Mouse (Mus musculus) left cerebral cortex, postnatal 36 days (tissue): ENCODE measurements around the gene Sall2. TPM values are rescaled to one million over a fixed set of nuclear protein-coding genes. Genes with fewer than 3 reads are reported as not detected.
"Not testable (repeated sequence)": the region's sequence is repeated elsewhere in the genome, so short reads cannot be mapped to it uniquely, and the experiment has no call there.

ENCODE experiments used
- DNase-seq, 2 experiments: peaks; one replicate each; pipeline ENCODE4 v3.0.0; 2021 to 2022; ENCODE audit warnings: low spot score in 2 of 2, mixed read lengths in 1 of 2
- intact Hi-C: fragments of 180-260 bp; cut with DNase I; formaldehyde crosslinking; loops from one replicate; pipeline ENCODE4 v1.15.1; 2025
- total RNA-seq, 2 experiments: library from RNA; stranded (reverse); gene quantifications; 2 replicates each; pipeline ENCODE4 v1.2.3; 2021

Sall2 gene
- total RNA-seq, result 10 to 100 TPM; 29.1 to 32.9 TPM

DNA sequence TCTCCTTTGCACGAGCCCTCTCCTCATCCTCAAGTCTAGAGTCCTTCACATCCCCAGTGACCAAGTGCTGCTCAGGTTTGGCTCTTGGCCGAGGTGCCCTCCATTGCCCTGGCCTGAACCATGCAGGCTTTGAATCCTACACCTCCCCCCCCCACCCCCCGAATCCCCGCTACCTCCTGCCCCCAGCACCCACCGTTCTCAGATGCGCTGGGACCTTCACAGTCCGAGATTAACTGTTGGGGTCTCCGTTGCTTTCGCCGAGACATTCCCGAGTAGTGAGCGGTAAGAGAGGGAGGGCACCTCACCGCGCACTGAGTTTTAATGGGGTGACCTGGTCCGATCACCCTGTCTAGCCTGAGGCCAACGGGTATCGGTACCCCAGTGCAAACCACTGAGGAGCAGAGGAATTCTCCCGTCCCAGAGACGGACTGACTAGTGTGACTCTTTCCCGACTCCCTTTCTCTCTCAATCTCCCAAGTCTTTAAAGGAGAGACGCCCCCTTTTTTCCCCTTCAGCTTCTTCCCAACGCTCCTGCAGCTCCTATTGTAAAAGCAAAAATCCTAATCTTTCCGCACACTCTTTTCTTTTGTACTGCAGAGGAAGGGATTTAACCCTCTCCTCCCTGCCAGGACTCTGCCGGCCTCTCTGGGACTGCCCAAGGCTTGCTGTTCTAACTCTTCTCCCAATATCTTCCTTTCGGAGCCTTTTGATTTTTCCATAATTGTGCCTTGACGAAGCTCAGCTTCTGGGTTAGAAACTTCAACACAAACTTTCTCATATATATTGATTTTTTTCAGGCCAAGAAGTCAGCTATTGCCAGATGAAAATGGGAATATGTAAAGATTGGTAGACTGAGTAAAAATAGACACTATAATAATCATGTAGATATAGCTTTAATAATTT, at the start of gene Sall2:
TSS of gene Sall2 (minus strand) at position 853 of the 903 bp plus-strand sequence.
- intact Hi-C loops, result no loop called here
- DNase-seq, result no peak

DNA sequence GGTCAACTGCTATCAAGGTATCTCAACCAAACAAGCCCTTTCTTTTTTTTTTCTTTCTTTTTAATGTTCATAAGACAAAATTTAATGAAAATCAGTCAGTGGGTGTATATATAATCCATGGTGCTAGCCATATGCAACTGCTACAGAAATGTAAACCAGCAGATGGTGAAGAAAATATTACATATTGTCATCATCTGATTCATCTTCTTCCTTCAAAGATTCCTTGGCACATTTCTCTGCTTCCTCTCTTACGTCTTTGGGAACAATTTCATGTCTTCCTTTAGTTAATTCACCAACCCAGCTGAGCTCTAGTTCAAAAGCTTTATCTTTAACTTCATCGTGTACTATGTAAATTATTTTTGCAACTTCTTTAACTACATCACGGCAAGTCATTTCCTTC, 40.2 kb upstream of the Sall2 start:
- no peak for DNase-seq
- intact Hi-C loops, result no loop called here

DNA sequence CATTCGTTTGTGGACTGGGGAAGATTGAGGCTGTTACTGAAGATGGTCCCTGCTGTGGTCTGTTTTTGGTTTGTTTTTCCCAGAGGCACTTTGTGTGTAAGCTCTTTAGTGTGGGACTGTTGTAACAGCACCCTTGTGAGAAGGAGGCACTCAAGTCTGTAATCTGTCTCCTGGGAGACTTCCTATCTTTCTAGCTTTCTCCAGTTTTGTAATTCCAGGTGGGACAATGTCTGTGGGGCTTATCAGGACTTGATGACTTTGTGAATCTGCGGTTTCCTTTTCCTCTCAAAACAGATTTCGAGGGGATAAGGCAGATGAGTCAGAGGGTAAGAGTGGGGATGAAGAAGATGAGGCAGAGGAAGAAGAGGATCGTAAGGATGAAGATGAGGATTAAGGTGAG, 27.7 kb upstream of the Sall2 start, which contains the start of gene Olfr1513:
TSS of gene Olfr1513 (minus strand) at position 101 of the 400 bp plus-strand sequence.
- no peak for DNase-seq
- intact Hi-C loops, result loop anchor here (1.0 kb wide), 1 partner anchor 22 kb away; no protein-coding TSS in a partner anchor

DNA sequence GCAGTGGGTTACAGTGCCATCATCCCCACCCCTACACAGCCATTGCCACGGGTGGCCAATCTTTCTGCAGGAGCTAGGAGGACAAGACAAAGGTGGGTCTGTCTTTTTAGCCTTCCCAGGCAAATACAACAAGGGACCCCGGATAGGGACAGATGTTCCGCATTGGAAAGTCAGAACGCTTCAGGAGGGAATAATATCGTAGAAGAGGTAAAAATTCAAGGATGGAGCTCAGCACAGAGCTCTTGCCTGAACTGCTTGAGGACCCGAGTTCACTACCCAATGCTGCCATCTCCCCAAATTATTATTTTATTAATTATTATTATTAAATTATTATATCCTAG, 10.9 kb upstream of the Sall2 start:
- intact Hi-C loops, result loop anchor here (2.0 kb wide), 2 partner anchors 35 to 45 kb away; partner anchors contain the start of gene Mettl3
- no peak for DNase-seq

DNA sequence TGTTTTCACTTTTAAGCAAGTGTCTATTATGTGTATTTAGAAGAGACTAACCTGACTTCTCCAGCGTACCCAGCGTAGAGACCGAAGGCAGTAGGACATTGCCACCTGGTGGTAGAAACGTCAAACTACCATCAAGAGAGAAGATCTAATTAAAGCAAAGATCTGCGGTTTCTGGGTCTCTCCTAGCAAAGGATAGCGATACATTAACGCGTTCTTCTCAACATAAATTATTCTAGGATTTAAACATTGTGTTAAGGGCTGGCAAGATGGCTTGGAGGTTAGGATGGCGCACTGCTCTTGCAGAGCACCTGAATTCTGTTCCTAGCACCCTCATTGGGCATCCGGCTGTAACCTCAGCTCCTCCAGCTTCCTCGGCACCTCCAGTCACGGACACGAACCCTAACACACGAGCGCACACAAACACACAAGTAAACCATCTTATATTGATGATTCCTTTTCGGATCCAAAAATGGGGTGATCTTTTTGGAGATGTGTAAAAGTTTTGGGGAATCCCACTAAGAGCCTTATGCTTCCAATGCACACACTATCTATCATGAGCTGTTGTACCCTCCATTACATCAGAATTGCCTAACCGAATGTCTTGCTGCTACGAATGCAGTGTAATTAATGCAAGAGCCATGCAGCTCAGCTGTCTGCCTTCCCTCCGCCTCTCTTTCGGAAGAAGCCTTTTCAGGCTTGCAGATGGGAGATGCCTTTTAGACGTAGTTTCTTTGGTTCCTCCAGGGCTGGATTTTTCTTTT, 10.4 kb upstream of the Sall2 start:
- DNase-seq, result peak; percentile 44 to 47
- intact Hi-C loops, result loop anchor here (2.0 kb wide), 2 partner anchors 34 to 44 kb away; partner anchors contain the start of gene Mettl3

DNA sequence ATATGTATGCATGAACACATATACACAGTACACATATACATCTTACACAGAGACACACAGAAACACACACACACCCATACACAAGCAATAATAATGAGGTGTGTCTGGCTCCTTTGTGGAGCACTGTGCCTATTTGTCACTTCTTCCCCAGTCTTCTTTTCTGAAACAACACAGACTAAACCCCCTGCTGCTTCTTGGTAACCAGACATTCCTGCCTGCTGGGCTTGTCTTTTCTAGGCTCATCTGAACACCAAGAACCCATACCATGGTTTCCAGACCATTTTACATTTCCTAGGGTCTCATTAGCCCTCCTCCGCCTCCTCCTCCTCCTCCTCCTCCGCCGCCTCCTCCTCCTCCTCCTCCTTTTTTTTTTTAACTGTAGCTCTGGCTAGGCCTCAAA, 3.6 kb upstream of the Sall2 start:
- DNase-seq, result no peak
- intact Hi-C loops, result no loop called here

DNA sequence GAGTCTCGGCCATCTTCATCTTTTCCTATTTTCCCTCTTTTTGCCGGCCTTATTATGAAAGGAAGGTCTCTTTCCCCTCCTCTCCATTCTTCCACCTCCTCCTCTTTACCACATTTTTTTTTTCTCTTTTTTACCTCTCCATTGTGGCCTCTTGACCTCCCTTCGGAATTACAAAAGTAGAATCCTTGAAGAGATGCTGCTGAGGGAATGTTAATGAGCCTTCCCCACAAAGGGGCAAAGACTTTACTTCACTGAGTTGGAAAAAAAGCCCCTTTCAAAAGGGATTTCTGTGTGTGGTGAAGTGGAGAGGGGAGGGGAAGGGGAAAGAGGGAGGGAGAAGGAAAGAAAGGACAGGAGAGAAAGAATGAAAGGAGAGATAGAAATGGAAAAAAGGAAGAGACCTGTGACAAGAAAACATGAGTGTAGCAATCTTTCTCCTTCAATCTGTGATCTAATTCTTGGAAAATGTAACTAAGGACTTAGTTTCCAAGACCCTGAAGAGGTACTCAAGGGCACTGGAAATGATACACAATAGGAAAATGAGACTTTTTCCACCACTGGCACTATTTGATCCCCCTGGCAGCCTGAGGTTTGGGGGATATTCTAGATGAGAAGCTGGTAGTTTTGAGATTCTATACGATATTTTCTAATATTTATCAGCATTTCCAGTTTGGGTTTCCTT, 2.6 kb upstream of the Sall2 start:
- no peak for DNase-seq
- intact Hi-C loops, result no loop called here

DNA sequence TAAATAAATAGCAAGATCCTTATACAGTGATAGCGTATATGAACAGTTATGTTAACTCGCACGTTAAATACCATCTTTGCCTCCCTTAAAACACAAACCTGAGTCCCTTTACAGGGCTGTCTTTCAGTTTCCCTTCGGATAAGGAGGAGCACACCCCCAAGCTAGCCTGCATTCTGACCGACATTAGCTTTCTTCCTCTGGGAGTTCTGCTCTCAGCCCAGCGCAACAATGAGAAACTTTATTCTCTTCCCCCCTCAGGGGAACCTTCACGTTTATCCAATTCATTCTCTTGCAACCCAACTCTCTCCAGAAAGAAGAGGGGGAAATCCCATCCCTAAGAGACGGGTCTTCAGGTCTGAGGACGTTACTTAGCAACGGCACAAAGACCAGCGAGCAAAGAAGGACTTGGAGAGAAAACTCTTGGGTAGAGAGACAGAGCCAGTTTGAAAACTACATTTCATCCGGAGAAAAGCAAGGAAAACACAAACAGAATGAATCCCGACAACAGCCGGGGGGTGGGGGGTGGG, 1.1 kb downstream of the Sall2 start:
- intact Hi-C loops, result no loop called here
- DNase-seq, result no peak

DNA sequence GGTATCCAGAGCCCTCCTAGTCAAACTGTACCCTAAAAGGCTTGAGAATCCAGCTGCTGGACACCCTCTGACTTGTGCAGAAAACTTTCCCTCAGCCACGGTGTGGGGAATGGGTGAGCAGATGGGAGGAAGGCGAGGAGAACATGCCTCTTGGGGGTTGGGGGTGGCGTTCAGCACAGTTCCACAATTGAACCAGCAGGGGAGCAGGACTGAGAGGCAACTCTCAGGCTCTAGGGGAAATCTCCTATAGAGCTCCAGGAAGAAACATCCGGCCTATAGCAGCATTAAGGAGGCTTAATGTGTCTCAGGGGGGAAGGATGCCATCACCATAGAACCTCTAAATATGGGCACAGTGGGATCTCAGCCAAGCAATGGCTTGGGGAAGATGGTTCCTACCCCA, 2.7 kb downstream of the Sall2 start:
- no peak for DNase-seq
- intact Hi-C loops, result no loop called here

DNA sequence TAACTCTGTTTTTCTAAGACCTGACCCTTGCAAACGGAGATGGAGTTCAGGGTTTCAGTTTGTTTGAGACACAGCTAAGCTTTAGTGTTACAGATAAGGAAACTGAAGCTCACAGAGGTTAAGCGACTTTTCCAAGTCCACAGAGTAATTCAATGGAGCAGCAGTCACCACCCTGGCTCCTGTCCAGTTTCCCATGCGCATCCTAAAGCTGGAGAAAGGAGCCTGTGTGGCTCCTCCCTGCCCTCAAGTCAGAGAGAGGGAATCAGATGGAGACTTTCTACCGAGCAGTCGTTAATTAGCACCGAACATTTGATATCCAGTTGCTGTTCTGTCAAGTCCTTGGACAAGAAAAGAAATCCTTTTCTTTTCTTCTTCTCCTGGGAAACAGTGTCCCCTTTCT, 9.2 kb downstream of the Sall2 start:
- DNase-seq, result no peak
- intact Hi-C loops, result no loop called here

DNA sequence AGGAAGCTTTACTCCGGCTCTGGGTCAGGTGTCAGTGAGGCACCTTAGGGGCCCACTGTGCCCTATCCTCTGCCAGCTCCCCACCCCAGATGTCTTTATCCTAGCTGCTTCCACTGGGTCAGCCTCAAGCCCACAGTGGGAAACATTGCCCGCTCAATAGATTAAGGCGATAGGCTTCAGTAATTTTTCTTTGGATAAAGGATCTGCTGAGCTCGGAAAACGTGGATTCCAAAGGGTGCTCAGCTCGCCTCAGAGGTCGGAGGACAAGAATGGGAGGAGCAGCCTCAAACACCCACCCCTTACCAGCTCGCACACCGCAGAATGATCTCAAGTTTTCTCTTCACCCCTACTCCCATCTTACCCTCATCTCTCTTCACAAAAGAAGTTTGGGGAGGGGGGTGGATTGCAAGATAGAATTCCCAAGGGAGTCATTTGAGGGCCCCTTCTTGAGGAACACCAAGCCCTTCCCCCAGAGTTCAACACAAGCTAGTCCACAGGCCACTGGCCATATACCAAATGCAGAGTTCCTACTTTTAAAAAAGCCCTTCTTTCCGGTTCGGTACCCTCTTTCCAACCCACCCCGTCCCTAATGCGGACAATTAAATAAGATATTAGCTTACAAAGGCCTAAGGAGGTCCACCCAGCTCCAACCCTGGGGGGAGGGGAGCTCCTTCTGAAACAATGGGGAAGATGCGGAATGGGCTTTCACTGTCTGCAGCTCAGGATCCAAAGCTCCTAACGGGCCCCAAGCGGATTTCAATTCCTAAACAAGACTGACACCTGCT, 11.9 kb downstream of the Sall2 start:
- intact Hi-C loops, result loop anchor here (1.0 kb wide), 1 partner anchor 37 kb away; the partner anchor contains the start of genes Rab2b and Tox4
- no peak for DNase-seq

DNA sequence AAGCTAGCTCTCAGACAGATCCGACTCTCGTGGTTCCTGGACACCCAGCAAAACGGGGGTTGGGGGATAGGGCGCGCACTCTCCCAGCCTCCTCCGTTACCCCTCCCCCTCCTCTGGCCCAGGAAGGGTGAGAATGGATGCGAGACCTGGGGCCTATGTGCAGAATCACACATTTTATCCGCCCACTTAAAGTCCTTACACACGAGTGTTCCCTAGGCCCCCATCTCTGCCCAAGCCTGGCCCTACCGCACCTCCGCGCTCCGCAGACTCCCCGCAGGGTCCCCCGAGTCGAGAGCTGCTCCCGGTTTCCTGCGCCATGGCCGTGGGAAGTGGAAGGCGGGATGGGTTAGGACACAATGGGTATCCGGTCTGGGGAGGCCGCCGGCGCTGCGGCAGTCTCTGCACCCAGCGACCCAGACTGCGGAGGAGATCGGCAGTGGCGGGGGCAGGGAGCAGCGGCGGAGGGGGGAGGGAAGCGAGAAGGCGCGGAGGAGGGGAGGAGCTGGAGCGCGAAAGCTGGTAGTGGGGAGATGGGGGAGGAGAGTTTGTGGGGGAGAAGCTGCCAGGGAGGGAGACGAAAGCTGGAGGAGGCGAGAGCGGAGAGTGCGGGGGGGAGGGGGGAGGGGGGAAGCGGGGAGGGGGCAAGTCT, 12.6 kb downstream of the Sall2 start:
- intact Hi-C loops, result loop anchor here (1.0 kb wide), 1 partner anchor 37 kb away; the partner anchor contains the start of genes Rab2b and Tox4
- peak; percentile 65 to 74 for DNase-seq

DNA sequence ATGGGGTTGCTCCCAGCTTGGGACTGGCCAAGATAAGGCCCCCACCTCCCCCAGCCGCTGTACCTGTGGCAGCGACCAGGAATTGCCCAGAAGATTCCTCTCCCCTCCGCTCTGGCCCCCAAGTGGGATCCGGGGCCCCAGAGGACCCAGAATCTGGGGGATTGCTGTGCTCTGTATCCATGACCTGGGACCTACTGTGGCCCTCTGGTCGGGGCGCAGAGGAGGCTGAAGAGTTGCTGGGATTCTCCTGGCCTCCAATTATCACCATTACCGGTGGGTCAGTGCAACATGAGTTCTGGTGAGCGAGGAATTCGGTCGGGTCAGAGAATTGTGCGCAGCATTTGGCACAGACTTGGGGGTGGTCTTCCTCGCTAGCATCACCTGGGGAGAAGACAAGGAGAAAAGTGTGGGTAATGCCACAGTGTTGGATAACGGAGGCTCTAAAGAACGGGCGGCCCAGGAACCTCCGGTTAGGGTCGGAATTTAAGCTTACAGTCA, 13.2 kb downstream of the Sall2 start:
- intact Hi-C loops, result no loop called here
- no peak for DNase-seq

DNA sequence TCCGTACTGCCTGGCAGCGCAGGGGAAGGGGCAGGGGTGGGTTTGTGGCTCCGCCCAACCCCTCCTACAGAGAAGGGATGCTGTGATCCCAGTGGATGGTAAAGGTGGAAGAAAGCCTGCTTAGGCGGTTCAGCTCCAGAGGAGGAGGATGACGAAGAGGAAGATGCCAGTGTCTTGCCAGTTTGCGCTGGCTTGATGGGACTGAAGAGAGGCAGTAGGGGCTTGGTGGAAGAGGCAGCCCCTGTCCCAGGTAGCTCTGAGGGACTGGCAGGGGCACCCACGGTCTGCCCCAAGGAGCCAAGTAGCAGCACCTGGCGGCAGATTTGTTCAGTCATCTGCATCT, 13.8 kb downstream of the Sall2 start:
- DNase-seq, result no peak
- intact Hi-C loops, result no loop called here

DNA sequence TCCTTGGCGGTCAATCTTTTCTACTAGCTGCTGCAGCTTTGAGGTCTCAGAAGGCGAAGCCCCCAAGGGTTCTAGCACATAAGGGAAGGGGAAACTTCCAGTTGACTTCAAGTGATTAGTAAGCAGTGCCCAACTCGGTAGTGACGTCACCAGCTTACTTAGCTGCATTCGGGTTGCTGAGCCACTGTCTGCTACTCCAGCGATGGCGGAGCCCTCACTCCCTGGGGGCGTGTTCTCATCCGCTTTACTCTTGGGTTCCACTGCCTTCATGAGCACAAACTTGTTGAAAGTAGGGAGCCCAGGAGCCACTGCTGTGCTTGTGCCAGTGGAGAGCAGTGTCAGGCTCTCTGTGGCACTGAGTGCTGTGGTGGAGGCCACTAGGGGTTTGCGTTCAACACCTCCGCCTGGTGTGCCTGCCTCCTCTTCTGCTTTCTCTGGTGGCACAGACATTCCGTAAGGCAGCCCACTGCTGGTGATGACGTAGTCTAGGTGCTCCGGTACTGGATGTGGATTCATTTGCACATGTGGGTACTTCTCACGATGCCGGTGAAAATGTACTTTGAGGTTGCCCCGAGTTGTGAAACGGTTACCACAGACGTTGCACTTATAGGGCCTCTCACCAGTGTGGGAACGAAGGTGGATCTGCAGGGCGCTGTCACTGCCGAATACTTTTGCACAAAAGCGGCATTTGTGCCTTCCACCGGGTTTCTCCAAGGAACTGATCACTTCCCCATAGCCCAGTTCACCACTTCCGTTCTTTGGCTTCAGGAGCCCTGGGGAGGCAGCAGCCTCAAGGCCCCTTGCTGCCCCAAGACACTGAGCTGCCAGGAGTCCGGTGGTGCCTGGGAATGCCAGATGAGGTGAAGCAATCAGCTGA, 14.4 kb downstream of the Sall2 start:
- DNase-seq, result no peak
- intact Hi-C loops, result no loop called here

DNA sequence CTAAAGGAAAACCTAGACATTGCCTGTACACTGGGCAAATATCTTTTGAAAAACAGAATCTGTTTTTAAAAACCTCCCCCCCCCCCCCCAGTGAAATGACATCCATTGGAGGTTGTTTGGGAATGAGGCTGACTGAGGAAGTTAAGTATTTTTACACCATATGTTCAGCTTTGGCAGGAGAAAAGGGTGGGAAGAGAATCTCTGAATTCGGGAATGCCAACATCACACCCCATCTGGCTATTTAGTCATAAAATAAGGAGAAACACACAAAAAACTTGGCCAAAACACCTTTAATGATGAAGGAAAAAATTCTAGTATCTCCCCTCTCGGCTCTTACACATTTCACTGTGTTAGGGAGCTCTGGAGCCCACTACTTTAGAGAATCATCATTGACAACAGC, 17.7 kb downstream of the Sall2 start:
- no peak for DNase-seq
- intact Hi-C loops, result no loop called here

DNA sequence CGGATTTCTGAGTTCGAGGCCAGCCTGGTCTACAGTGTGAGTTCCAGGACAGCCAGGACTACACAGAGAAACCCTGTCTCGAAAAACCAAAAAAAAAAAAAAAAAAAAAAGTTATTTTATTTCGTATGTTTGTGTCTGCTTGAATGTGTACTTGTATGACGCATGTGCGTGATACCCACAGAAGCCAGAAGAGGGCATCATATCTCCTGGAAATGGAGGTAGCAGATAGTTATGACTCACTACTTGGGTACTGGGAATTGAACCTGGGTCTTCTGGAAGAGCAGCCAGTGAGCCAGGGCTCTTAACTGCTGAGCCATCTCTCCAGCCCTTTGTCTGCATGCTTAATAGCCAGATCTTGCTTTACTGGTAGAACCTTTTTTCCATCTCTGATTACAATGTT, 18.2 kb downstream of the Sall2 start:
- intact Hi-C loops, DNase-seq: not testable (repeated sequence)
